Mouse (Mus musculus) heart, postnatal 0 days (tissue): Measurements from ENCODE around the gene Ctla4. TPM values are rescaled to one million over a fixed set of nuclear protein-coding genes. Genes with fewer than 3 reads are reported as not detected.

Source experiments
- ATAC-seq: fragments of 200-750 bp; cut with Nextera tagmentation; 2 replicates; pipeline ENCODE4 v1.8.0; 2017; ENCODE audit warnings: low read depth, moderate number of reproducible peaks, moderate library complexity; ENCODE audit not compliant: insufficient read depth
- DNase-seq: peaks from one replicate; pipeline ENCODE4 v3.0.0-alpha.2; 2016; ENCODE audit warnings: low spot score
- H3K27ac ChIP-seq: fragments of 300-500 bp; sonication (generic); 2 replicates; pipeline ENCODE4 v1.5.1; 2014; ENCODE audit warnings: low read depth, mild to moderate bottlenecking
- H3K27me3 ChIP-seq: fragments of 300-500 bp; sonication (generic); 2 replicates; pipeline ENCODE4 v1.6.1; 2014; ENCODE audit warnings: low read length, mixed read lengths; ENCODE audit not compliant: control insufficient read depth, insufficient read depth
- H3K36me3 ChIP-seq: fragments of 300-500 bp; sonication (generic); replicated peaks from 2 replicates; pipeline ENCODE4 v1.6.1; 2014; ENCODE audit warnings: low read length, mixed read lengths; ENCODE audit not compliant: control insufficient read depth, insufficient read depth
- H3K4me1 ChIP-seq: fragments of 300-500 bp; sonication (generic); 2 replicates; pipeline ENCODE4 v1.6.1; 2014; ENCODE audit warnings: antibody characterized with exemption; ENCODE audit not compliant: control insufficient read depth, insufficient read depth
- H3K4me2 ChIP-seq: fragments of 300-500 bp; sonication (generic); 2 replicates; pipeline ENCODE4 v1.6.1; 2014; ENCODE audit warnings: low read depth, mild to moderate bottlenecking, low read length, moderate library complexity
- H3K4me3 ChIP-seq: fragments of 300-500 bp; sonication (generic); 2 replicates; pipeline ENCODE4 v1.5.1; 2014; ENCODE audit warnings: low read depth, low read length
- H3K9ac ChIP-seq: fragments of 300-500 bp; sonication (generic); replicated peaks from 2 replicates; pipeline ENCODE4 v1.6.1; 2014; ENCODE audit warnings: low read depth, low read length, mixed read lengths
- H3K9me3 ChIP-seq: fragments of 300-500 bp; sonication (generic); replicated peaks from 2 replicates; pipeline ENCODE4 v1.6.1; 2016; ENCODE audit warnings: low read length; ENCODE audit not compliant: control insufficient read depth
- CTCF ChIP-seq: IDR thresholded peaks from 2 replicates; pipeline ENCODE4 v1.5.1; 2016; ENCODE audit warnings: antibody characterized with exemption, control low read depth, low read depth
- EP300 ChIP-seq: IDR thresholded peaks from 2 replicates; pipeline ENCODE4 v1.6.1; 2016; ENCODE audit warnings: antibody characterized with exemption, low read depth
- WGBS: fragments of 180-500 bp; shearing (Covaris S2); extraction: QIAGEN DNeasy Blood & Tissue Kit; methylation state at CpG from one replicate; pipeline ENCODE4 v1.1.7; 2014; 5-methylcytosine and 5-hydroxymethylcytosine counted together
- polyA plus RNA-seq: library from polyadenylated mRNA; unstranded; fragments of >200 nt; fragmentation: Nextera tagmentation; extraction: Ambion mirVana; gene quantifications from 2 replicates; pipeline ENCODE4 v1.2.1, GENCODE M21; 2015
- total RNA-seq: library from RNA; depleted of rRNA; stranded (reverse); fragments of >200 nt; gene quantifications from 2 replicates; pipeline ENCODE4 v1.2.3, GENCODE M21; 2014; ENCODE audit warnings: low replicate concordance

The Ctla4 gene
- total and polyA plus RNA-seq, 2 experiments from 2014 or later = not detected

- no peak overlapping the region for H3K27ac ChIP-seq
- H3K9ac ChIP-seq = no peak overlapping the region
- no peak overlapping the region for H3K4me2 ChIP-seq
- H3K36me3 ChIP-seq = no peaks in the 10 kb centered on the region
- TF ChIP-seq CTCF = no peak
- no peak for TF ChIP-seq EP300
- ATAC-seq (no peak), DNase-seq (no peak)
- H3K4me1 ChIP-seq = peaks cover 3% of the 10 kb centered on the region; the same call in 1 of the 2 replicates
- H3K27me3 ChIP-seq = no peaks in the 10 kb centered on the region
- 36% methylated on average over 5 of the region's 5 CpGs for WGBS
- H3K9me3 ChIP-seq = no peaks in the 10 kb centered on the region
- H3K4me3 ChIP-seq = no peak overlapping the region
Measured at GRCm38 (mm10) chr1:60866043-60866442, 20.8 kb upstream of the Ctla4 start.

GRCm38 (mm10) chr1:60868333-60869277, 18.2 kb upstream of the Ctla4 start:
- H3K9me3 ChIP-seq = no peaks in the 10 kb centered on the region
- DNase-seq (no peak), ATAC-seq (0 out of 2 replicates have a peak, but pooled peaks have one; percentile 33)
- H3K4me2 ChIP-seq = no peak overlapping the region
- no peak for TF ChIP-seq EP300
- TF ChIP-seq CTCF = peak; percentile 82
- no peaks in the 10 kb centered on the region for H3K36me3 ChIP-seq
- no peak overlapping the region for H3K4me3 ChIP-seq
- no peak overlapping the region for H3K27ac ChIP-seq
- no peaks in the 10 kb centered on the region for H3K4me1 ChIP-seq
- no peak overlapping the region for H3K9ac ChIP-seq
- WGBS = 73% methylated on average over 17 of the region's 17 CpGs
- H3K27me3 ChIP-seq = no peaks in the 10 kb centered on the region

GRCm38 (mm10) chr1:60875267-60875666, 11.5 kb upstream of the Ctla4 start:
- Histone ChIP-seq H3K4me2 (no peak overlapping the region), H3K9me3 (no peaks in the 10 kb centered on the region), H3K4me1 (no peaks in the 10 kb centered on the region), H3K9ac (no peak overlapping the region), H3K27ac (no peak overlapping the region), H3K27me3 (no peaks in the 10 kb centered on the region), H3K4me3 (no peak overlapping the region), H3K36me3 (no peaks in the 10 kb centered on the region)
- DNase-seq = no peak
- WGBS = 57% methylated on average over 3 of the region's 3 CpGs
- ATAC-seq = no peak
- TF ChIP-seq CTCF (no peak), EP300 (no peak)

- Histone ChIP-seq H3K4me3 (no peak overlapping the region), H3K4me2 (no peak overlapping the region), H3K27ac (no peak overlapping the region), H3K4me1 (no peaks in the 10 kb centered on the region), H3K9ac (no peak overlapping the region), H3K36me3 (no peaks in the 10 kb centered on the region), H3K9me3 (no peaks in the 10 kb centered on the region), H3K27me3 (no peaks in the 10 kb centered on the region)
- TF ChIP-seq CTCF = no peak
- ATAC-seq (no peak), DNase-seq (no peak)
- WGBS = 77% methylated on average over 10 of the region's 10 CpGs
Measured at GRCm38 (mm10) chr1:60880116-60880867, 6.5 kb upstream of the Ctla4 start.

GRCm38 (mm10) chr1:60882792-60883191, 4.0 kb upstream of the Ctla4 start:
- Histone ChIP-seq H3K36me3 (no peaks in the 10 kb centered on the region), H3K27me3 (no peaks in the 10 kb centered on the region), H3K4me1 (no peaks in the 10 kb centered on the region), H3K4me2 (no peak overlapping the region), H3K4me3 (no peak overlapping the region), H3K9ac (no peak overlapping the region), H3K27ac (no peak overlapping the region), H3K9me3 (no peaks in the 10 kb centered on the region)
- no peak for ATAC-seq
- TF ChIP-seq CTCF (no peak), EP300 (no peak)
- DNase-seq = no peak
- 63% methylated on average over 2 of the region's 2 CpGs for WGBS
